Mouse (Mus musculus): ENCODE data around the gene Il18.
A peak's percentile ranks its signal among the peaks of the same experiment; 100 is the strongest.
"Not testable (repeated sequence)": the region's sequence is repeated elsewhere in the genome, so short reads cannot be mapped to it uniquely, and the experiment has no call there.

Il18 gene

DNA sequence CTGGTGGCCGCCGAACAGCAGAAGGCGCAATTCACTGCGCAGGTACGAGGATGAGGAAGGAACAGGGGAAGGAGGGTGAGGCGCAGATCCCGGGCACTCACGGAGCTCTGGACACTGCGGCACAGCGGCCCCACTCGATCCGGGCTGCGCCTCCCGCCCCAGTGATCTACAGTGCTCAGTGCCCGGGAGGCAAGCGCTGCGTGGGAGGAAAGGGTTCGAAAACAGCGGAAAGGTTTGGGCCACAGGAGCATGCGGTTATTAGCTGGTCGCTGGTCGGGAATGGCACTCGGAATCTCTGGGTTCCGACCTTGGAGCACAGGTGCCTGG lies 49.3 kb downstream of the Il18 start:
- DNase-seq (ENCODE audit: low read depth): no peak

DNA sequence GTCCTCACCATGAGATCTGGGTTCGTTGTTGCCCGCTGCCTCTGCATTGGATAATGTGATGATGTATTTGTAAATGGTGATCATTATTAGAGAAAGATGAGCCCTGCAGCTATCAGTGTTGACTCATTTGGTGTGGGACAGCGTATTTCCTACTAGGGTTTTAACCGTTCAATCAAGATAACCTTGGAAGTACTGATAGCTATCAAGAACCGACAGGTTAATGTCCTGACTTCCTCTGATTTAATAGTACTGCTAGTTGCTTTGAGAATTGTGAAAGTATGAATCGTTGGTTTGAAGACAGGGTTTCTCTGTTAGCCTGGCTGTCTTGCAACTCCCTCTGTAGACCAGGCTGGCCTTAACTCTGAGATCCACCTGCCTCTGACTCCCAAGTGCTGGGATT lies 49.7 kb downstream of the Il18 start:
- no peak for DNase-seq (ENCODE audit: low read depth)

DNA sequence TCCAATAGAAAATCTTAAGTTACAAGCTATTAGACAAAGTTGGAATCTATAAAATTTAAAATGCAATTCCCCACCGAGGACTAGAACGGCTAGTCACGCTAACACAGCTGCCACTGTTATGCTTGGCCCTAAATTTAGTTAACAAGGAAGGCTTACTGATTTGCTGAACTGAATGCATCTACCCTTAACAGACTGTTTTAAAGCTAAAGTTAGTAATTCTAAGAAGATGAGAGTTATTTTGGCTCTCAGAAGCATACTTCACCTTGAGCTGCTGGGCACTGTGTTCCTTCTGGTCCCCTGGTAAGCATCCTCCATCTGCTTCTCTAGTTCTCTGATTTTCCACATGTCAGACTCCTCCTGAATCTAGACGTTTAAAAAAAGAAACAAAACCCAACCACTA lies 57.5 kb downstream of the Il18 start:
- DNase-seq (ENCODE audit: low read depth): no peak

GRCm38 (mm10) chr9:50616161-50616560 lies 61.5 kb downstream of the Il18 start:
- no peak for DNase-seq (ENCODE audit: low read depth)

GRCm38 (mm10) chr9:50616766-50617603 lies 62.4 kb downstream of the Il18 start, which contains the start of the genes Pih1d2 and Nkapd1:
Pih1d2 (plus strand) TSS chr9:50617321.
Nkapd1 (minus strand) TSS chr9:50617464.
- peak; percentile 88 for DNase-seq (ENCODE audit: low read depth)

GRCm38 (mm10) chr9:50617794-50618330 lies 63.2 kb downstream of the Il18 start:
- DNase-seq (ENCODE audit: low read depth): no peak

DNA sequence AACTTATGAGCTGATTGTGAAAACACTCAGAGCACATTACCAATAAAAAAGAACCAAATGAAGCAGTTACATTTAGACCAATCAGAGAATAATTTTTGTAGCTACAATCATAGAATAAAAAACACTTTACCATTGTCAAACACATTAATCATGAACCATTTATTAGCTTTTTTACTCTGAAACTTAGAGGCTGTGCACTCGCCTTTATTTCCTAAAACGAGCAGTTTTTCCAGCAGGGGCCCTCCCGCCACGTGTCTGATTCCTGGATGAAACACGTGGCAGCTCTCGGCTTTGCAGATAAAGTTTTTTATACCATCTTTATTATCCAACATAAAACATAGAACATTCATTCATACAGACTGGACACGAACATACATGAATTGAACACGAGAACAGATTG lies 76.3 kb downstream of the Il18 start:
- not testable (repeated sequence) for DNase-seq (ENCODE audit: low read depth)

Measured in c-Kit-positive CD71-positive TER-119-negative erythroid progenitor cells, embryonic 14.5 days (primary cell).